Mouse (Mus musculus) lung, embryonic 14.5 days (tissue): ENCODE measurements around the gene Evpl. TPM values are rescaled to one million over a fixed set of nuclear protein-coding genes. Genes with fewer than 3 reads are reported as not detected.
A peak's percentile ranks its signal among the peaks of the same experiment; 100 is the strongest.
"Not testable (repeated sequence)": the region's sequence is repeated elsewhere in the genome, so short reads cannot be mapped to it uniquely, and the experiment has no call there.

Experiments
- ATAC-seq: fragments of 200-750 bp; cut with Nextera tagmentation; 2 replicates; pipeline ENCODE4 v1.8.0; 2017; ENCODE audit warnings: mild to moderate bottlenecking, moderate TSS enrichment, moderate library complexity; ENCODE audit not compliant: insufficient read depth
- DNase-seq: peaks from one replicate; pipeline ENCODE4 v3.0.0-alpha.2; 2015
- H3K27ac ChIP-seq: fragments of 300-500 bp; sonication (generic); 2 replicates; pipeline ENCODE4 v1.5.1; 2014; ENCODE audit warnings: low read depth, mild to moderate bottlenecking, moderate library complexity
- H3K27me3 ChIP-seq: fragments of 300-500 bp; sonication (generic); 2 replicates; pipeline ENCODE4 v1.6.1; 2014; ENCODE audit warnings: low read length, control low read depth; ENCODE audit not compliant: insufficient read depth
- H3K36me3 ChIP-seq: fragments of 300-500 bp; sonication (generic); 2 replicates; pipeline ENCODE4 v1.6.1; 2014; ENCODE audit warnings: control low read depth; ENCODE audit not compliant: insufficient read depth
- H3K4me1 ChIP-seq: fragments of 300-500 bp; sonication (generic); 2 replicates; pipeline ENCODE4 v1.6.1; 2014; ENCODE audit warnings: antibody characterized with exemption, control low read depth; ENCODE audit not compliant: insufficient read depth
- H3K4me2 ChIP-seq: fragments of 300-500 bp; sonication (generic); 2 replicates; pipeline ENCODE4 v1.6.1; 2014; ENCODE audit warnings: mild to moderate bottlenecking
- H3K4me3 ChIP-seq: fragments of 300-500 bp; sonication (generic); 2 replicates; pipeline ENCODE4 v1.5.1; 2014; ENCODE audit warnings: low read depth, low read length
- H3K9ac ChIP-seq: fragments of 300-500 bp; sonication (generic); 2 replicates; pipeline ENCODE4 v1.6.1; 2014
- H3K9me3 ChIP-seq: fragments of 300-500 bp; sonication (generic); 2 replicates; pipeline ENCODE4 v1.6.1; 2016; ENCODE audit warnings: low read depth, low read length, control low read depth
- CTCF ChIP-seq: IDR thresholded peaks from 2 replicates; pipeline ENCODE4 v1.5.1; 2016; ENCODE audit warnings: antibody characterized with exemption, low read depth
- WGBS: fragments of 180-500 bp; shearing (Covaris S2); extraction: QIAGEN DNeasy Blood & Tissue Kit; methylation state at CpG from one replicate; pipeline ENCODE4 v1.1.7; 2014; 5-methylcytosine and 5-hydroxymethylcytosine counted together
- polyA plus RNA-seq: library from polyadenylated mRNA; unstranded; fragments of >200 nt; fragmentation: Nextera tagmentation; extraction: Ambion mirVana; gene quantifications from 2 replicates; pipeline ENCODE4 v1.2.1, GENCODE M21; 2014

Evpl gene
- polyA plus RNA-seq, 1 experiment from 2014 or later: 4.4 TPM

GRCm38 (mm10) chr11:116280751-116281663 is 43.1 kb upstream of the Evpl start, which contains the start of gene Galr2:
Galr2 (plus strand) TSS chr11:116280939.
- Histone ChIP-seq H3K4me1 (no peaks in the 10 kb centered on the region), H3K27ac (no peak within 1 kb of the TSS), H3K9me3 (no peaks in the 10 kb centered on the region), H3K27me3 (peaks cover 48% of the 10 kb centered on the region), H3K9ac (no peak within 1 kb of the TSS; the same call in 1 of the 2 replicates), H3K4me3 (peak within 1 kb of the TSS; percentile 28), H3K36me3 (no peaks in the 10 kb centered on the region), H3K4me2 (peak within 1 kb of the TSS; percentile 54)
- peak; percentile 31 for TF ChIP-seq CTCF
- ATAC-seq (no peak), DNase-seq (peak; percentile 33)
- 5% methylated on average over 48 of the region's 48 CpGs for WGBS

- not testable (repeated sequence) for H3K4me2 ChIP-seq, DNase-seq, H3K9ac ChIP-seq, H3K4me3 ChIP-seq, H3K27ac ChIP-seq, H3K36me3 ChIP-seq, H3K9me3 ChIP-seq, ATAC-seq
- WGBS: 75% methylated on average over 1 of the region's 1 CpGs
- H3K4me1 ChIP-seq: peaks cover 11% of the 10 kb centered on the region
- H3K27me3 ChIP-seq: peaks cover 23% of the 10 kb centered on the region
These were observed 39.3 kb upstream of the Evpl start for GRCm38 (mm10) chr11:116277184-116277583.

DNA sequence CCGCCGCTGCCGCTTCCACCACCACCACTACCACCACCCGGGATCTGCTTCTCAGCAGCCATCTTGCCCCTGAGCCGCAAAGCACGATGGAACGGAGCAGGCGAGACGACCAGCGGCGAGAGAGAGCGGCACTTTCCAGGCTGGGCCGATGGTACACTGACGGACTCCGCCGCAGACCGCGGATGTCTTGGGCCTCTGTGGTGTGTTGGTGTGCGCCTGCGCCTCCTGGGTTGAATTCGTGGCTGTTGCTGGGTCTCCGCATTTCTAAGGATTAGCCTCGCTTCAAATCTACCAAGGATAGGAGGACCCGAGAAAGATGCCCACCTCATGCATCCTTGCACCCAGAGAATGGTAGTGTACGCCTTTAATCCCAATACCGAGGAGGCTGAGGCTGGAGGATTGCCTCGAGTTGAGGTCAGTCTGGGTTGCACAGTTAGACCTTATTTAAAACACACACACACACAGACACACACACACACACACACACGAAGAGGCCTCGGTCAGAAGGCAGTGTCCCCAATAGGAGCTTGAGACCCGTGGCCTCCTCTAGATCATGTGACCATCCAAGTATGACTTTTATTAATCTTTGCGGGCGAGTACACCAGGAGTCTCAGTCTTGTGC is 36.3 kb upstream of the Evpl start, which contains the start of gene Srp68:
Srp68 (minus strand) TSS at position 173 of the 622 bp plus-strand sequence.
- H3K4me2 ChIP-seq: peak within 1 kb of the TSS; percentile 85
- peak within 1 kb of the TSS; percentile 92 for H3K9ac ChIP-seq
- DNase-seq (peak; percentile 97), ATAC-seq (peak; percentile 99)
- H3K4me3 ChIP-seq: peak within 1 kb of the TSS; percentile 97
- 2% methylated on average over 32 of the region's 32 CpGs for WGBS
- H3K36me3 ChIP-seq: peaks cover 34% of the 10 kb centered on the region
- peaks cover 11% of the 10 kb centered on the region for H3K4me1 ChIP-seq
- no peaks in the 10 kb centered on the region for H3K9me3 ChIP-seq
- peak; percentile 39 for TF ChIP-seq CTCF
- H3K27ac ChIP-seq: peak within 1 kb of the TSS; percentile 90
- H3K27me3 ChIP-seq: no peaks in the 10 kb centered on the region

DNA sequence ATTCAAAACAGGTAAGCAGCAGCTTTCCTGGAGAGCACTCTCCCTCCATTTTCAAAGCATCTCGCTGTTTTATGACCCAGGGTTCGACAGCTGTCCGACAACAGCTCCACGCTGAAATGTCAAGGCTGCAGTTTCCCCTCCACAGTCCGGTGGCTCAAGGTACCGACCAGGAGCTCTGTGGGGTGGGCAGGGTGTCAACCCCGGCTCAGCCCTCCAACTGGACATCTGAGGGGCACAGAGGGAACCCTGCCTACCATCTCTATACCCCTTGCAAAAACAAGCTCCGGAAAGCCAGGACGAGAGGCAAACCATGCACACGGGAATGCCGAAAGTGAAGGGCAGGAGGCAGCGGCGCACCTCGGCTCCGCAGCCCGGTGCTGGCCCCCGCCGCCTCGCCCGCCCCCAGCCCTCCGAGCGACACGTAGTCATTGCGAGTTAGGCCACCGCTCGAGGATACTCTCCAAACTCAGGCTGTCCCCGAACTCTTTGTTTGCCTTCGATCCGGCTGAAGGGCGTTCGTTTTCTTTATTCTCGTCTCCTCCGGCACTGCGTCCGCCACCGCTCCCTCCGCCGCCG is 35.7 kb upstream of the Evpl start:
- Histone ChIP-seq H3K4me1 (peaks cover 11% of the 10 kb centered on the region), H3K4me3 (peak overlapping the region; percentile 97), H3K27ac (peak overlapping the region; percentile 90; the same call in 1 of the 2 replicates), H3K9me3 (no peaks in the 10 kb centered on the region), H3K36me3 (peaks cover 39% of the 10 kb centered on the region), H3K27me3 (no peaks in the 10 kb centered on the region), H3K9ac (peak overlapping the region; percentile 92), H3K4me2 (peak overlapping the region; percentile 85)
- WGBS: under 1% methylated on average over 39 of the region's 39 CpGs
- no peak for TF ChIP-seq CTCF
- ATAC-seq: peak; percentile 32; the same call in 1 of the 2 replicates
- DNase-seq: no peak

DNA sequence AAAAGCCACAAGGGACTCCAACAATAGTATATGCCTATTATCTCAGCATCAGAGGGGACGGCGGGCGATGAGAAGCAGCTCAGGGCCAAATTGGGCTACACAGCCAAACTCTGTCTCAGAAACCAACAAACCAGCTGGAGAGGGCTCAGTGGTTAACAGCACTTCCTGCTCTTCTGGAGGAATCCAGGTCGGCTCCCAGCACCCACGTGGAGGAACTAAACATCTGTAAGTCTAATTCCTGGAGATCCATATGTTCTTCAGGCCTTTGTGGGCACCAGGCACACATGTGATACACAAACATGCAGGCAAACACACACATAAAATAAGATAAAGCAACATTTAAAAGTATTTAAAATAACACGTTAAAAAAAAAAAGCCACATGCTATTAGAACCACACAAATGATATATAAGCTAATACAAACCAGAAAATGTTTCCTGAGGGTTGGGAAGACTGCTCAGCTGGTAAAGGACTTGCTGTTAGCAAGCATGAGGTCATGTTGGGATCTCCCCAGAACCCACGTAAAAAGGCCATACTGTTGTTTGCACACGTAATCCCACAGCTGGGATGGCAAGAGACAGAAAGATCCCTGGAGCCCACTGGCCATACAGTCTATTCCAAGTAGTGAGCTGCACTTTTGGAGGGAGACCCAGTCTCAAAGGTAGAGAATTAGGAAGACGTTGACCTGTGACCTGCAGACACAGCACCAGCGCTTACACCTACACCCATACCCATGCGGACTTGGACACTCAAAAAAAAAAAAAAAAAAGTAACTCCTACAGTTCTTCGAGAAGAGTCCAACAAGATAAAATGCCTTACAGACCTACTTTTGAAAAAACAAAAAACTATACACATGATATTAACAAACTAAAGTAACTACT is 35.0 kb upstream of the Evpl start:
- Histone ChIP-seq H3K4me2 (peak overlapping the region; percentile 85), H3K4me3 (peak overlapping the region; percentile 97), H3K36me3 (peaks cover 46% of the 10 kb centered on the region), H3K9ac (peak overlapping the region; percentile 92), H3K4me1 (peaks cover 11% of the 10 kb centered on the region), H3K27me3 (no peaks in the 10 kb centered on the region), H3K9me3 (no peaks in the 10 kb centered on the region), H3K27ac (no peak overlapping the region)
- no peak for TF ChIP-seq CTCF
- no peak for ATAC-seq
- WGBS: 47% methylated on average over 12 of the region's 12 CpGs
- no peak for DNase-seq

DNA sequence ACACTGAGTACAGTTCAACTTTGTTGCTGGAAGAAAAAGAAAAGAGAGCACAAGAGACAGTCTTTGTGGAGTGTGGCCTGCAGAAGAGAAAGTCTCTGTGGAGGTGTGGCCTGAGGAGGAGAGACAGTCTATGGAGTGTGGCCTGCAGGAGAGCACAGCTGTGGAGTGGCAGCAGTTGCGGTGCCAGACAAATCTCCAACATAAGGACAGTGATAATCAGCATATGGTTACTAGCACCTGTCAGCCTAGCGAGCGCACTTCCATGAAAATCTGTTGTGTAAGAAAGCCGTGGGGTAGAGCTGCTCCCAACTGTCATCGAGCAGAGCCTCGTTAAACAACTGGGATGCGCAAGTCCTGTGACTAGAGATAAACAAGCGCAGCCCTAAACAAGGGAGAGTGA is 31.7 kb upstream of the Evpl start:
- Histone ChIP-seq H3K36me3 (peaks cover 76% of the 10 kb centered on the region), H3K4me2 (no peak overlapping the region), H3K4me1 (peaks cover 6% of the 10 kb centered on the region), H3K27me3 (no peaks in the 10 kb centered on the region), H3K27ac (no peak overlapping the region), H3K4me3 (no peak overlapping the region), H3K9ac (no peak overlapping the region), H3K9me3 (no peaks in the 10 kb centered on the region)
- DNase-seq (no peak), ATAC-seq (no peak)
- WGBS: 89% methylated on average over 8 of the region's 8 CpGs
- no peak for TF ChIP-seq CTCF
